Mouse (Mus musculus) heart, embryonic 14.5 days (tissue): ENCODE measurements around the gene Elof1. TPM values are rescaled to one million over a fixed set of nuclear protein-coding genes. Genes with fewer than 3 reads are reported as not detected.
A peak's percentile ranks its signal among the peaks of the same experiment; 100 is the strongest.

Source experiments
- ATAC-seq: fragments of 200-750 bp; cut with Nextera tagmentation; 2 replicates; pipeline ENCODE4 v1.8.0; 2017; ENCODE audit warnings: low read depth, moderate TSS enrichment; ENCODE audit not compliant: insufficient number of reproducible peaks, insufficient read depth, low FRiP score
- H3K27ac ChIP-seq, 2 experiments: fragments of 200-500 bp in 1 of 2; fragments of 300-500 bp in 1 of 2; sonication (generic) in 1 of 2; replicated peaks in 1 of 2; 2 replicates each; pipeline ENCODE4 v1.5.1; 2012 to 2014; ENCODE audit warnings: low read depth in 2 of 2, low read length in 2 of 2, control low read depth in 1 of 2, mild to moderate bottlenecking in 1 of 2, mixed read lengths in 1 of 2; ENCODE audit not compliant: control insufficient read depth in 1 of 2, insufficient read depth in 1 of 2
- H3K27me3 ChIP-seq: fragments of 300-500 bp; sonication (generic); 2 replicates; pipeline ENCODE4 v1.6.1; 2014; ENCODE audit warnings: mild to moderate bottlenecking, low read length, control low read depth; ENCODE audit not compliant: control insufficient read depth, insufficient read depth
- H3K36me3 ChIP-seq: fragments of 300-500 bp; sonication (generic); 2 replicates; pipeline ENCODE4 v1.6.1; 2014; ENCODE audit warnings: mild to moderate bottlenecking, control low read depth, low read length, mixed read lengths; ENCODE audit not compliant: control insufficient read depth, insufficient read depth
- H3K4me1 ChIP-seq, 2 experiments: fragments of 200-500 bp in 1 of 2; fragments of 300-500 bp in 1 of 2; sonication (generic) in 1 of 2; 2 replicates each; pipeline ENCODE4 v1.6.1; 2012 to 2014; ENCODE audit warnings: low read length in 2 of 2, control low read depth in 1 of 2, mixed read lengths in 1 of 2; ENCODE audit not compliant: control insufficient read depth in 2 of 2, insufficient read depth in 2 of 2
- H3K4me2 ChIP-seq: fragments of 300-500 bp; sonication (generic); 2 replicates; pipeline ENCODE4 v1.6.1; 2014; ENCODE audit warnings: mild to moderate bottlenecking, low read length
- H3K4me3 ChIP-seq, 2 experiments: fragments of 200-500 bp in 1 of 2; fragments of 300-500 bp in 1 of 2; sonication (generic) in 1 of 2; 2 replicates each; pipeline ENCODE4 v1.5.1; 2012 to 2014; ENCODE audit warnings: low read length in 2 of 2, mild to moderate bottlenecking in 2 of 2, control low read depth in 1 of 2, low read depth in 1 of 2, moderate library complexity in 1 of 2; ENCODE audit not compliant: control insufficient read depth in 1 of 2, insufficient read depth in 1 of 2
- H3K9ac ChIP-seq: fragments of 300-500 bp; sonication (generic); 2 replicates; pipeline ENCODE4 v1.6.1; 2014; ENCODE audit warnings: mild to moderate bottlenecking, low read length
- H3K9me3 ChIP-seq: fragments of 300-500 bp; sonication (generic); 2 replicates; pipeline ENCODE4 v1.6.1; 2016; ENCODE audit warnings: low read length, control low read depth; ENCODE audit not compliant: control insufficient read depth
- WGBS: fragments of 180-500 bp; shearing (Covaris S2); extraction: QIAGEN DNeasy Blood & Tissue Kit; methylation state at CpG from one replicate; pipeline ENCODE4 v1.1.7; 2014; 5-methylcytosine and 5-hydroxymethylcytosine counted together
- polyA plus RNA-seq: library from polyadenylated mRNA; unstranded; fragments of >200 nt; fragmentation: Nextera tagmentation; extraction: Ambion mirVana; gene quantifications from 2 replicates; pipeline ENCODE4 v1.2.1, GENCODE M21; 2014

Gene Elof1
- polyA plus RNA-seq, 1 experiment from 2014 or later: 129 TPM

DNA sequence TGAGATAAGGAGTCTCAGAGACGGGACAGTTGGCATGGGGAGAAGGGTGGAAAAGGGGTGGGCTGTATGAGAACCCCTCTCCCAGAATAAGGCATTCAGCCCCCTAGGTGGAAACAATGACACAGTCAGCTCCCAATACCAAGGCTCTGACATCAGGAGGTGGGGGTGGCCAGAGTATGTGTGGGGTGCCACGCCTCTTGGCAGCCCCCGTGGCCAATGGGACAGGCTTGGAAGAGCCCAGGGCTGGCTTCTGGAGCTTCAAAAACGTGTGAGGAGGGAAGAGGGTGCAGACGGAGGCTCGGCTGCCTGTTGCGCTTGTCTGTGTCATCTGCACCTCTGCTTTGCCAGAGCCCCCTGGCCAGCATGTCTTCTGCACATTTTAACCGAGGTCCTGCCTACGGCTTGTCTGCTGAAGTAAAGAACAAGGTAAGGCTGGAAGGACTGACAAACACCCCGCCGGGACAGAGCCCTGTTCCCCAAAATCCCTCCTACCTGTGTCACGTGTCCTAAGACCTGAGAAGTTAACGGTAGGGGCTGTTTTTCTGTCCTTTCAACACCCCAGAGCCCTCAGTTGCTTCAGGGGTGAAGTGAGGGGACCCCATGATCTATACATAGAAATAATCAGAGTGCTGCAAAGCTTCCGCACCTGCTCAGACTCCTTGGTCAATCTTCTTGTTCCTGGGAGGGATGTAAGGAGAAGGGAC lies 17.8 kb downstream of the Elof1 start, which contains the start of gene Cnn1:
Cnn1 (plus strand) TSS at position 224 of the 704 bp plus-strand sequence.
- 3% methylated on average over 14 of the region's 14 CpGs for WGBS

DNA sequence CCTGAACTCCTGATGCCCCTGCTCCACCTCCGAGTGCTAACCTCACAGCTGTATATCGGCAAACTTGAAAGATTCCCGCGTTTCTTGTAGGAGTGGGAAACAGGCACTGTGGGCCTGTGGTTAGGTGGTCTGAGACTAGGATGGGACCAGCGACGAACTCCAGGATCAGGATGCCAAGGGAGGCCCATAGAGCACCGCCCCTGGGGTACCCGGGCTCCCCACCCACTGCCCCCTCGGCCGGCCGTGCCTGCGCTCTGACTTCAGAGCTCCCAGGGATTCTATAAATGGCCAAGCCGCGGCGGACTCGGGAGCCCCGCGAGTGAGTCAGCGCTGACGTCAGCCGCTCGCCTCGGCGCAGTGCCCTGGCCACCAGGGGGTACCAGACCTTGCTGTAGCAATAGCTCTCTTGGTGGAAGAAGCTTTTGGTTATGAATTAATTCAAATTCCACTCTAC lies 21.1 kb downstream of the Elof1 start:
- Histone ChIP-seq H3K4me2 (peak overlapping the region; percentile 72), H3K27me3 (no peaks in the 10 kb centered on the region), H3K36me3 (no peaks in the 10 kb centered on the region), H3K9ac (peak overlapping the region; percentile 73), H3K4me3 (peak overlapping the region; percentile 14 to 38), H3K9me3 (no peaks in the 10 kb centered on the region), H3K4me1 (peaks cover 12 to 15% of the 10 kb centered on the region in 2 experiments; a peak in 2 of 4 replicates), H3K27ac (peak overlapping the region; percentile 28 to 59; a peak in 2 of 4 replicates)
- WGBS: 2% methylated on average over 24 of the region's 24 CpGs
- ATAC-seq: peak; percentile 44; the same call in 1 of the 2 replicates

More for the DNA sequence above, 17.8 kb downstream of the Elof1 start, which contains the start of gene Cnn1:
- peak within 1 kb of the TSS; percentile 62 for H3K4me2 ChIP-seq
- H3K9me3 ChIP-seq: no peaks in the 10 kb centered on the region
- peak within 1 kb of the TSS; percentile 38 to 48 for H3K4me3 ChIP-seq
- peak; percentile 60 for ATAC-seq
- H3K27me3 ChIP-seq: no peaks in the 10 kb centered on the region
- H3K9ac ChIP-seq: peak within 1 kb of the TSS; percentile 69
- peaks cover 13 to 15% of the 10 kb centered on the region in 2 experiments; a peak in 2 of 4 replicates for H3K4me1 ChIP-seq
- peak within 1 kb of the TSS; percentile 68 to 86 for H3K27ac ChIP-seq
- peaks cover 31% of the 10 kb centered on the region for H3K36me3 ChIP-seq

DNA sequence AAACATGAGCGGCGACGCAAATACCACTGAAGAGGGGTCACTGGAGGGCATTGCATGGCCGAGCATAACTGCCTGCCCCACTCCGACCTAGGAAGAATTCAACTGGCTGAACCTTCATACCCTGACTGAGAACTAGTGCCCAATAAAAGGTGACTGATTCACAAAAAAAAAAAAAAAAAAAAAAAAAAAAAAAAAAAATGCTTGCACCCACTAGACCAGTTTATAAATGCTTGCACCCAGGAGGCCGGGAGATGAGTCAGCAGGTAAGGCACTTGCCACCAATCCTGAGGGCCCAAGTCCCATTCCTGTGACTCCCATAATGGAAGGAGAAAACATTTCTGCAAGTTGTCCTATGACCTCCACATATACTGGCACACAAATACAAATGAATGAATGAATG lies 24.2 kb downstream of the Elof1 start:
- 80% methylated on average over 6 of the region's 6 CpGs for WGBS
- Histone ChIP-seq H3K4me3 (no peak overlapping the region), H3K9ac (no peak overlapping the region), H3K4me1 (0 out of 4 replicates have a peak, but pooled peaks cover 0 to 5% of the 10 kb centered on the region in 2 experiments), H3K27ac (no peak overlapping the region), H3K4me2 (no peak overlapping the region), H3K36me3 (no peaks in the 10 kb centered on the region), H3K27me3 (no peaks in the 10 kb centered on the region), H3K9me3 (no peaks in the 10 kb centered on the region)
- no peak for ATAC-seq

DNA sequence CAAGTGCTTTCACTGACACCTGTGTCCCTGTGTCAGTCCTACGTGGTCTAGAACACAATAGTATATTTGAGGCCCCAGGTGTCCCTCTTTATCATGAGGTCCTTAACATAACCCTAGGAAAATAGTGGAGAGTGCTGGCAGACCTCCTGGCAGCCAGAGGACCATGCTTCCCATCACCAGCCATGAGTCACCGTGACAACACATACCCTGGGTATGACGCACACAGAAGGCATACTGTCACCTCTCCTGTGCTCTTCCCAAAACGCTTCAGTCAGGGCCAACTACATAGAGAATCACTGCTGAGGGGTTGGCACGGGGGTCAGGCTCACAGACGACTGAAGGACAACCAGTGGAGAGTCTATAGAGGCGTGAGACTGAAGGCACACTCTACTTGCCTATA lies 27.0 kb downstream of the Elof1 start:
- Histone ChIP-seq H3K27me3 (no peaks in the 10 kb centered on the region), H3K4me2 (no peak overlapping the region), H3K4me3 (no peak overlapping the region), H3K36me3 (no peaks in the 10 kb centered on the region), H3K9me3 (no peaks in the 10 kb centered on the region), H3K27ac (no peak overlapping the region), H3K9ac (no peak overlapping the region), H3K4me1 (peaks cover 4 to 12% of the 10 kb centered on the region in 2 experiments)
- ATAC-seq: no peak
- WGBS: 71% methylated on average over 7 of the region's 7 CpGs

DNA sequence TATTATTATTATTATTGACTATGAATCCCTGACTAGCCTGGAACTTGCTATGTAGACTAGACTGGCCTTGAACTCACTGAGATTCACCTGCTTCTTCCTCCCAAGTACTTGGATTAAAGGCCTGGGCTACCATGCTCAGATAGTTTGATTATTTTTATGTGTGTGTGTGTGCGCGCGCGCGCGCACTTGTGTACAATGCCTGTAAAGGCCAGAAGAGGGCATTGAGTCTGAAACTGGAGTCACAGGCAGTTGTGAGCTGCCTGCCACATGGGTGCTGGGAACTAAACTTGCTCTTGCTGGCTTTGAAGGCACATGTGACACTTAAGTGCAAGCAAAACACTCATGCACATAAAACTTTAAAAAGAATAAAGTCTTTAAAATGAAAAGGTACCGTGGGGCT lies 27.7 kb downstream of the Elof1 start:
- H3K9me3 ChIP-seq: no peaks in the 10 kb centered on the region
- no peak overlapping the region for H3K4me2 ChIP-seq
- no peak for ATAC-seq
- H3K4me3 ChIP-seq: no peak overlapping the region
- no peak overlapping the region for H3K9ac ChIP-seq
- 98% methylated on average over 7 of the region's 7 CpGs for WGBS
- H3K27ac ChIP-seq: no peak overlapping the region
- H3K36me3 ChIP-seq: no peaks in the 10 kb centered on the region
- peaks cover 4 to 12% of the 10 kb centered on the region in 2 experiments for H3K4me1 ChIP-seq
- no peaks in the 10 kb centered on the region for H3K27me3 ChIP-seq

DNA sequence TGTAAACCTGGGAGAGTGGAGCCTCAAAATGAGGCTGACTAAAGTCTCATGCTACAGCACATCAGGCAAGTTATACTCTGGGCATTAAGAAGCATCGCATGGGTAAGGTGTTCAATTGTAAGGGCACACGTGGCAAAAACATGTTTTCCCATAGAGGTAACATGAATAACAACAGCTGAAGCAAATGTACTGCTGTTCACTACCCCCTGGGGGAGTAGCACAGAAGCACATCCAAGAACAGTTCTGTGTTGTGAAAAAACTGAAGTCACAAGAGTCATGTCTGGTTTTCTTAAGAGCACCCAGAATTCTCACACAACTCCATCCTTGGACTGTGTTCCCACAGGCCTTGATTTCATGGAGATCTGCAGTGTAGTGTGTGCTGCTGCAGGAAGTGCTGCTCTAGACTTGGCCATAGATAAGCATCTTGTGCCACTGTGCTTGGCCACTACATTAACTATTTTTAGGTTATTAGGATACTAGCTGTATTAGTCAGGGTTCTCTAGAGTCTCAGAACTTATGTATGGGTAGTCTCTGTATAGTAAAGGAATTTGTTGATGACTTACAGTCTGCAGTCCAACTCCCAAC lies 29.8 kb downstream of the Elof1 start:
- 86% methylated on average over 2 of the region's 2 CpGs for WGBS
- no peak overlapping the region for H3K4me3 ChIP-seq

DNA sequence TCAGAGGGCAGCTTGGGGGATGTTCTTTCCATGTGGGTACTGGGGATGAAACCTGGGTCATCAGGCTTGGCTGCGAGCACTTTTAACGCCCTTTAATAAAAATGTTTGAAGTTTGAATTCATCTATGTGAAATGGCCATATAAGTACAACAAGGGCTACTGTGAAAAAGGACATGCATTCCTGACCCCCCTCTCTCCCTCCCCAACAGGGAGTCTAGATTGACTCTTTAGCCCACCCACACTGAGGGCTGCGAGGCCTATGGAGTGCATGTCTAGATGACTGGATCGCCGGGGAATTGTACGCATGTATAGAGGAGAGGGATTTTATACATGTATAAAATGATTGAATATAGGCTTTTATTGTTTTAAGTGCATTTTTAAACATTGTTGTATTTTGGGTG lies 31.0 kb downstream of the Elof1 start:
- Histone ChIP-seq H3K27ac (peak overlapping the region; percentile 73 to 80), H3K4me2 (peak overlapping the region; percentile 85), H3K9ac (peak overlapping the region; percentile 87), H3K27me3 (no peaks in the 10 kb centered on the region), H3K4me1 (peaks cover 4 to 12% of the 10 kb centered on the region in 2 experiments), H3K36me3 (peaks cover 9% of the 10 kb centered on the region; the same call in 1 of the 2 replicates), H3K9me3 (no peaks in the 10 kb centered on the region), H3K4me3 (peak overlapping the region; percentile 80 to 84)
- WGBS: 70% methylated on average over 6 of the region's 6 CpGs
- no peak for ATAC-seq

More for the DNA sequence above, 29.8 kb downstream of the Elof1 start:
- H3K27ac ChIP-seq: no peak overlapping the region
- peaks cover 9% of the 10 kb centered on the region; the same call in 1 of the 2 replicates for H3K36me3 ChIP-seq
- H3K27me3 ChIP-seq: no peaks in the 10 kb centered on the region
- no peaks in the 10 kb centered on the region for H3K9me3 ChIP-seq
- ATAC-seq: no peak
- H3K4me2 ChIP-seq: no peak overlapping the region
- peaks cover 4 to 12% of the 10 kb centered on the region in 2 experiments for H3K4me1 ChIP-seq
- H3K9ac ChIP-seq: no peak overlapping the region
